Comparison of ENCODE assay signal across 21 mouse cellular contexts in the genomic region with DNA sequence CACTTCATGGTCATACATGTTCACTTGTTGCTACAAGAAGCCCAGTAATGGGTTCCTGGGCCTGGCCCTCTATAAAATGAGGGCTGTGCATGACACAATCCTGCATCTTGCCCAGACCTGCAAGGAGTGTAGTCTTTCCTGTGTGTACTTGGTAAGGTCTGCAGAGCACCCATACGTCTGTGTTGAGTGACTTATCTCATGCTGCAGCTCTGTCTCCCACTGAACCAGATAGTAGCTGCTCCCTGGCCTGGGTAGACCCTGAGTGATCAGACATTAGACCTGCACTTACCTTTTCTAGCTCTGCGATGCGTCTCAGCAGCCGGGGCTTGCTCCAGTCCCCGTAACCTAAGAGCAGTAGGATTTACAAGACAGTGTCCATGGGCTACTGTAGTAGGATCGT. TPM values are rescaled to one million over a fixed set of nuclear protein-coding genes. Genes with fewer than 3 reads are reported as not detected.
DNase-seq lines count a peak whose midpoint lies in the region; ATAC-seq and TF ChIP-seq lines count a peak whose summit lies in the region.
"Had no signal": no experiment of that assay in that cellular context is flagged by ENCODE, and none has a peak within 500 bp of the region (broad histone marks: within the 10 kb centered on the region; RNA-seq: fewer than 3 reads in every experiment).

No protein-coding gene starts in this region.

- 91% methylated on average over 6 of the region's 6 CpGs for WGBS in limb, embryonic 15.5 days
- 98% methylated on average over 6 of the region's 6 CpGs for WGBS in limb, embryonic 10.5 days
- WGBS in liver, embryonic 11.5 days, result 66% methylated on average over 6 of the region's 6 CpGs
- WGBS in liver, embryonic 14.5 days (ENCODE audit: insufficient replicate concordance), result 48% methylated on average over 6 of the region's 6 CpGs

- no peak for ATAC-seq in limb, embryonic 15.5 days (ENCODE audit: insufficient number of reproducible peaks, low FRiP score, low TSS enrichment, low read depth)
- peak; percentile 84 for ATAC-seq in liver, embryonic 11.5 days (replicated peaks; ENCODE audit: low FRiP score)
- ATAC-seq in liver, embryonic 14.5 days (ENCODE audit: insufficient read depth), result peak; percentile 77
- peak; percentile 63 for ATAC-seq in megakaryocyte progenitor cell, adult 5-6 weeks (replicated peaks; ENCODE audit: poor library complexity)
- no peak for ATAC-seq in megakaryocyte, adult 5-6 weeks (ENCODE audit: poor library complexity, severe bottlenecking)
- ATAC-seq: activated CD4-positive, CD25-positive, alpha-beta regulatory T cell, adult 4 months; forebrain, embryonic 13.5 days; forebrain, embryonic 16.5 days had no signal

- no peak overlapping the region for H3K9ac ChIP-seq in limb, embryonic 15.5 days
- H3K9ac ChIP-seq in liver, embryonic 11.5 days (ENCODE audit: low read depth, low read length), result no peak overlapping the region
- H3K9ac ChIP-seq in liver, embryonic 14.5 days (replicated peaks), result no peak overlapping the region
- H3K9ac ChIP-seq: forebrain, embryonic 13.5 days; hindbrain, embryonic 12.5 days had no signal

- 0 out of 2 replicates have a peak overlapping the region, but pooled peaks have one; percentile 22 for H3K27ac ChIP-seq in limb, embryonic 15.5 days
- no peak overlapping the region for H3K27ac ChIP-seq in limb, embryonic 10.5 days
- peak overlapping the region; percentile 48 for H3K27ac ChIP-seq in liver, embryonic 11.5 days (ENCODE audit: low read depth, low read length)
- no peak overlapping the region for H3K27ac ChIP-seq in liver, embryonic 14.5 days
- H3K27ac ChIP-seq: forebrain, embryonic 10.5 days; forebrain, embryonic 13.5 days; hindbrain, embryonic 12.5 days had no signal

- no peaks in the 10 kb centered on the region for H3K27me3 ChIP-seq in limb, embryonic 15.5 days
- H3K27me3 ChIP-seq in limb, embryonic 10.5 days (ENCODE audit: low read depth, poor library complexity, severe bottlenecking), result no peaks in the 10 kb centered on the region
- no peaks in the 10 kb centered on the region for H3K27me3 ChIP-seq in liver, embryonic 11.5 days (replicated peaks; ENCODE audit: control insufficient read depth, insufficient read depth, low read length)
- no peaks in the 10 kb centered on the region for H3K27me3 ChIP-seq in liver, embryonic 14.5 days (ENCODE audit: control insufficient read depth, insufficient read depth, low read length)
- H3K27me3 ChIP-seq: forebrain, embryonic 13.5 days; hindbrain, embryonic 12.5 days had no signal

- H3K4me3 ChIP-seq in limb, embryonic 15.5 days, result no peak overlapping the region
- H3K4me3 ChIP-seq in limb, embryonic 10.5 days, result no peak overlapping the region
- no peak overlapping the region for H3K4me3 ChIP-seq in liver, embryonic 11.5 days (ENCODE audit: low read depth, low read length)
- no peak overlapping the region for H3K4me3 ChIP-seq in liver, embryonic 14.5 days (ENCODE audit: insufficient read depth in 1 of 2, low read depth in 2 of 2, low read length in 2 of 2)
- H3K4me3 ChIP-seq: forebrain, embryonic 10.5 days; forebrain, embryonic 13.5 days; hindbrain, embryonic 12.5 days had no signal

- no peaks in the 10 kb centered on the region for H3K9me3 ChIP-seq in limb, embryonic 15.5 days
- H3K9me3 ChIP-seq in limb, embryonic 10.5 days (replicated peaks), result no peaks in the 10 kb centered on the region
- H3K9me3 ChIP-seq in liver, embryonic 11.5 days (ENCODE audit: control insufficient read depth, low read length), result no peaks in the 10 kb centered on the region
- H3K9me3 ChIP-seq in liver, embryonic 14.5 days (ENCODE audit: control insufficient read depth, low read length), result no peaks in the 10 kb centered on the region
- H3K9me3 ChIP-seq: forebrain, embryonic 10.5 days; forebrain, embryonic 13.5 days; hindbrain, embryonic 12.5 days had no signal

- 0 out of 2 replicates have a peak, but pooled peaks cover 2% of the 10 kb centered on the region for H3K4me1 ChIP-seq in limb, embryonic 15.5 days
- H3K4me1 ChIP-seq in limb, embryonic 10.5 days, result no peaks in the 10 kb centered on the region
- H3K4me1 ChIP-seq in liver, embryonic 11.5 days (replicated peaks; ENCODE audit: control insufficient read depth, insufficient read depth, low read length), result peaks cover 19% of the 10 kb centered on the region
- H3K4me1 ChIP-seq in liver, embryonic 14.5 days (replicated peaks; ENCODE audit: control insufficient read depth in 2 of 2, insufficient read depth in 2 of 2, low read length in 1 of 2), result peaks cover 2 to 7% of the 10 kb centered on the region in 2 experiments; a peak in 3 of 4 replicates
- H3K4me1 ChIP-seq: forebrain, embryonic 13.5 days; hindbrain, embryonic 12.5 days had no signal

- no peak for TF ChIP-seq EP300 in liver, embryonic 14.5 days (IDR thresholded peaks at IDR 0.05; ENCODE audit: low read depth)

- peaks cover 67% of the 10 kb centered on the region for H3K36me3 ChIP-seq in limb, embryonic 15.5 days
- peaks cover 68% of the 10 kb centered on the region for H3K36me3 ChIP-seq in limb, embryonic 10.5 days
- H3K36me3 ChIP-seq in liver, embryonic 11.5 days (ENCODE audit: control insufficient read depth, insufficient read depth, low read length), result no peaks in the 10 kb centered on the region
- H3K36me3 ChIP-seq in liver, embryonic 14.5 days (replicated peaks; ENCODE audit: control insufficient read depth, insufficient read depth, low read depth), result no peaks in the 10 kb centered on the region

- H3K4me2 ChIP-seq in limb, embryonic 15.5 days, result no peak overlapping the region
- no peak overlapping the region for H3K4me2 ChIP-seq in liver, embryonic 11.5 days
- no peak overlapping the region for H3K4me2 ChIP-seq in liver, embryonic 14.5 days (ENCODE audit: low read depth)
- H3K4me2 ChIP-seq: forebrain, embryonic 13.5 days; heart, embryonic 11.5 days; hindbrain, embryonic 12.5 days had no signal

- no peak for TF ChIP-seq CTCF in liver, embryonic 14.5 days (IDR thresholded peaks at IDR 0.05; ENCODE audit: low read depth)

- DNase-seq in limb, embryonic 10.5 days (ENCODE audit: low spot score), result no peak
- DNase-seq in liver, embryonic 11.5 days (ENCODE audit: low spot score), result no peak
- no peak for DNase-seq in liver, embryonic 14.5 days (ENCODE audit: low read depth in 3 of 3, low spot score in 3 of 3)
- DNase-seq in kidney, postnatal 36 days, result no peak
- DNase-seq in left cerebral cortex, adult 11 months (ENCODE audit: low spot score), result no peak
- DNase-seq: adrenal gland, postnatal 10 days; adrenal gland, postnatal 36 days; cerebellum, adult 18-20 months; cerebellum, adult 9-10 months; cerebellum, postnatal 14 days; gastrocnemius, postnatal 10 days; heart, adult 11 months had no signal

RNA-seq across cellular contexts. Expression of a gene that starts 20.1 kb away (rescaled TPM):
- polyA plus RNA-seq in limb, embryonic 15.5 days (2015; fragmentation: Nextera tagmentation; extraction: Ambion mirVana), result 22.3 and 23.7 TPM in 2 replicates
- polyA plus RNA-seq in limb, embryonic 10.5 days (2016; fragmentation: Nextera tagmentation; extraction: Ambion mirVana), result 24.2 and 24.9 TPM in 2 replicates
- 13.2 and 14.4 TPM in 2 replicates for polyA plus RNA-seq in liver, embryonic 11.5 days (2014; fragmentation: Nextera tagmentation; extraction: Ambion mirVana)
- polyA plus RNA-seq in liver, embryonic 14.5 days (2012; rRNA removed), result 3.8 and 4.6 TPM in 2 replicates
- 3.2 and 3.4 TPM in 2 replicates for polyA plus RNA-seq in liver, embryonic 14.5 days (2014; fragmentation: Nextera tagmentation; extraction: Ambion mirVana)
- total RNA-seq in megakaryocyte progenitor cell, adult 5-6 weeks (2015), result 9.8 and 12.7 TPM in 2 replicates
- total RNA-seq in megakaryocyte progenitor cell, adult 5-6 weeks (2017), result 9.2 and 9.8 TPM in 2 replicates
- total RNA-seq in megakaryocyte, adult 5-6 weeks (2015), result 5.1 and 10.1 TPM in 2 replicates
- 4.7 and 7.2 TPM in 2 replicates for total RNA-seq in megakaryocyte, adult 5-6 weeks (2017)

RNA-seq across cellular contexts. Expression of a gene that starts 22.7 kb away (rescaled TPM):
- 24.4 and 25.7 TPM in 2 replicates for polyA plus RNA-seq in limb, embryonic 15.5 days (2015; fragmentation: Nextera tagmentation; extraction: Ambion mirVana)
- polyA plus RNA-seq in limb, embryonic 10.5 days (2016; fragmentation: Nextera tagmentation; extraction: Ambion mirVana), result 21.8 and 22.2 TPM in 2 replicates
- polyA plus RNA-seq in liver, embryonic 11.5 days (2014; fragmentation: Nextera tagmentation; extraction: Ambion mirVana), result 16.9 and 18.7 TPM in 2 replicates
- 5.1 and 5.8 TPM in 2 replicates for polyA plus RNA-seq in liver, embryonic 14.5 days (2012; rRNA removed)
- 4.5 and 5.2 TPM in 2 replicates for polyA plus RNA-seq in liver, embryonic 14.5 days (2014; fragmentation: Nextera tagmentation; extraction: Ambion mirVana)
- 6.2 and 6.4 TPM in 2 replicates for total RNA-seq in megakaryocyte progenitor cell, adult 5-6 weeks (2015)
- 11.1 and 12.2 TPM in 2 replicates for total RNA-seq in megakaryocyte progenitor cell, adult 5-6 weeks (2017)
- total RNA-seq in megakaryocyte, adult 5-6 weeks (2015), result 6.4 and 6.8 TPM in 2 replicates
- total RNA-seq in megakaryocyte, adult 5-6 weeks (2017), result 7.8 and 11.1 TPM in 2 replicates

RNA-seq across cellular contexts. Expression of a gene that starts 33.3 kb away (rescaled TPM):
- 29.9 and 34.1 TPM in 2 replicates for polyA plus RNA-seq in limb, embryonic 15.5 days (2015; fragmentation: Nextera tagmentation; extraction: Ambion mirVana)
- polyA plus RNA-seq in limb, embryonic 10.5 days (2016; fragmentation: Nextera tagmentation; extraction: Ambion mirVana), result 36.6 and 47.0 TPM in 2 replicates
- polyA plus RNA-seq in liver, embryonic 11.5 days (2014; fragmentation: Nextera tagmentation; extraction: Ambion mirVana), result 24.3 and 26.5 TPM in 2 replicates
- 8.3 and 10.1 TPM in 2 replicates for polyA plus RNA-seq in liver, embryonic 14.5 days (2012; rRNA removed)
- polyA plus RNA-seq in liver, embryonic 14.5 days (2014; fragmentation: Nextera tagmentation; extraction: Ambion mirVana), result 5.4 and 7.2 TPM in 2 replicates
- 31.4 and 35.8 TPM in 2 replicates for total RNA-seq in megakaryocyte progenitor cell, adult 5-6 weeks (2015)
- total RNA-seq in megakaryocyte progenitor cell, adult 5-6 weeks (2017), result 8.1 and 10.2 TPM in 2 replicates
- 42.4 and 46.0 TPM in 2 replicates for total RNA-seq in megakaryocyte, adult 5-6 weeks (2015)
- 8.0 and 11.6 TPM in 2 replicates for total RNA-seq in megakaryocyte, adult 5-6 weeks (2017)

RNA-seq across cellular contexts. Expression of a gene that starts 41.8 kb away (rescaled TPM):
- 1.5 and 2.3 TPM in 2 replicates for polyA plus RNA-seq in limb, embryonic 15.5 days (2015; fragmentation: Nextera tagmentation; extraction: Ambion mirVana)
- 0.88 and 1.1 TPM in 2 replicates for polyA plus RNA-seq in limb, embryonic 10.5 days (2016; fragmentation: Nextera tagmentation; extraction: Ambion mirVana)
- 1.2 and 2.0 TPM in 2 replicates for polyA plus RNA-seq in liver, embryonic 11.5 days (2014; fragmentation: Nextera tagmentation; extraction: Ambion mirVana)
- 0.60 and 0.65 TPM in 2 replicates for polyA plus RNA-seq in liver, embryonic 14.5 days (2012; rRNA removed)
- polyA plus RNA-seq in liver, embryonic 14.5 days (2014; fragmentation: Nextera tagmentation; extraction: Ambion mirVana), result 0.72 and 1.4 TPM in 2 replicates
- total RNA-seq in megakaryocyte progenitor cell, adult 5-6 weeks (2015), result 0.20 and 0.30 TPM in 2 replicates
- total RNA-seq in megakaryocyte progenitor cell, adult 5-6 weeks (2017), result 0.41 and 1.9 TPM in 2 replicates
- 2.5 and 4.4 TPM in 2 replicates for total RNA-seq in megakaryocyte, adult 5-6 weeks (2015)
- 3.0 and 4.4 TPM in 2 replicates for total RNA-seq in megakaryocyte, adult 5-6 weeks (2017)

Comparison
In these comparisons a context has a peak if more than half of its experiments do, and no peak if none do; other contexts are left out.
1. H3K27ac ChIP-seq: peak in limb, embryonic 15.5 days (single experiment) and liver, embryonic 11.5 days (single experiment); none in limb, embryonic 10.5 days (single experiment) and liver, embryonic 14.5 days (single experiment).
2. ATAC-seq: peak in liver, embryonic 11.5 days (single experiment), liver, embryonic 14.5 days (single experiment) and megakaryocyte progenitor cell, adult 5-6 weeks (single experiment); none in limb, embryonic 15.5 days (single experiment) and megakaryocyte, adult 5-6 weeks (single experiment).